Mouse (Mus musculus): ENCODE data around the gene Mrpl20. TPM values are rescaled to one million over a fixed set of nuclear protein-coding genes. Genes with fewer than 3 reads are reported as not detected.

Mrpl20 gene
- polyA plus RNA-seq, 1 experiment from 2014 or later = 175 TPM

GRCm38 (mm10) chr4:155803340-155804041 is 813 bp downstream of the Mrpl20 start:
- under 1% methylated on average over 58 of the region's 58 CpGs for WGBS
- H3K9me3 ChIP-seq (replicated peaks) = no peaks in the 10 kb centered on the region
- peak overlapping the region; percentile 69 for H3K4me2 ChIP-seq (replicated peaks)
- H3K4me3 ChIP-seq (replicated peaks) = peak overlapping the region; percentile 74
- peaks cover 21% of the 10 kb centered on the region for H3K4me1 ChIP-seq
- H3K27ac ChIP-seq (replicated peaks) = peak overlapping the region; percentile 71
- H3K9ac ChIP-seq = peak overlapping the region; percentile 74
- no peaks in the 10 kb centered on the region for H3K27me3 ChIP-seq
- peaks cover 23% of the 10 kb centered on the region for H3K36me3 ChIP-seq
- peak; percentile 96 for ATAC-seq (ENCODE audit: insufficient number of reproducible peaks, low FRiP score, low TSS enrichment, low read depth)

- Histone ChIP-seq H3K36me3 (peaks cover 48% of the 10 kb centered on the region), H3K27me3 (no peaks in the 10 kb centered on the region), H3K4me3 (replicated peaks) (no peak overlapping the region), H3K4me1 (peaks cover 25% of the 10 kb centered on the region), H3K9ac (no peak overlapping the region), H3K9me3 (replicated peaks) (no peaks in the 10 kb centered on the region), H3K27ac (replicated peaks) (no peak overlapping the region), H3K4me2 (replicated peaks) (no peak overlapping the region)
- no peak for ATAC-seq (ENCODE audit: insufficient number of reproducible peaks, low FRiP score, low TSS enrichment, low read depth)
- WGBS = 83% methylated on average over 3 of the region's 3 CpGs
Observed at GRCm38 (mm10) chr4:155807841-155808240, 5.2 kb downstream of the Mrpl20 start.

- Histone ChIP-seq H3K36me3 (peaks cover 72% of the 10 kb centered on the region), H3K9me3 (replicated peaks) (no peaks in the 10 kb centered on the region), H3K4me2 (replicated peaks) (peak within 1 kb of the TSS; percentile 79), H3K27me3 (no peaks in the 10 kb centered on the region), H3K4me1 (peaks cover 20% of the 10 kb centered on the region), H3K4me3 (replicated peaks) (peak within 1 kb of the TSS; percentile 100), H3K27ac (replicated peaks) (peak within 1 kb of the TSS; percentile 96), H3K9ac (peak within 1 kb of the TSS; percentile 100)
- under 1% methylated on average over 59 of the region's 60 CpGs for WGBS
- ATAC-seq (ENCODE audit: insufficient number of reproducible peaks, low FRiP score, low TSS enrichment, low read depth) = peak; percentile 100
Observed at GRCm38 (mm10) chr4:155811929-155812664, 9.4 kb downstream of the Mrpl20 start, which contains the start of gene Ccnl2. Ccnl2 (plus strand) TSS chr4:155812489.

DNA sequence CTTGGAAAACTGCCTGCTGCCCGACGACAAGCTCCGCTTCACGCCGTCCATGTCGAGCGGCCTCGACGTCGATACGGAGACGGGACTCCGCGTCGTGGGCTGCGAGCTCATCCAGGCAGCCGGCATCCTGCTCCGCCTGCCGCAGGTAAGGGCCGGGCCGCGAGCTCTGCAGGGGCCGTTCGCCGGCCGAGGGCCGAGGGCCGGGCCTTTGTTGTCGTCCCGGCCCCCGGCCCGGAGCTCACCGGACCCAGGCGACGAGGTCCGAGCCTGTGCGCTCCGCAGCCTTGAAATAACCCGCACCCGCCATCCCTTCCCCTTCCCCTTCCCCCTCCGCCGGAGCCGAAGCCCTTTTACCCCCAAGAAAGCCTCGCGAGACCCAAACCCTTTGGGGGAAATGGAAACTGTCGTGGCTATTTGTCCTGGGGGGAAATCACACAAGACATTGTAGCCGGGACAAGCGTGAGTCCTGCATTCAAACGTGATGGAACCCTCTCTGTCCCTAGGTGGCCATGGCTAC is 10.0 kb downstream of the Mrpl20 start:
- Histone ChIP-seq H3K27ac (replicated peaks) (peak overlapping the region; percentile 96), H3K27me3 (no peaks in the 10 kb centered on the region), H3K4me2 (replicated peaks) (peak overlapping the region; percentile 79), H3K9me3 (replicated peaks) (no peaks in the 10 kb centered on the region), H3K9ac (peak overlapping the region; percentile 100), H3K4me3 (replicated peaks) (peak overlapping the region; percentile 100), H3K36me3 (peaks cover 73% of the 10 kb centered on the region), H3K4me1 (peaks cover 20% of the 10 kb centered on the region)
- under 1% methylated on average over 48 of the region's 49 CpGs for WGBS
- peak; percentile 6; the same call in 1 of the 2 replicates for ATAC-seq (ENCODE audit: insufficient number of reproducible peaks, low FRiP score, low TSS enrichment, low read depth)

DNA sequence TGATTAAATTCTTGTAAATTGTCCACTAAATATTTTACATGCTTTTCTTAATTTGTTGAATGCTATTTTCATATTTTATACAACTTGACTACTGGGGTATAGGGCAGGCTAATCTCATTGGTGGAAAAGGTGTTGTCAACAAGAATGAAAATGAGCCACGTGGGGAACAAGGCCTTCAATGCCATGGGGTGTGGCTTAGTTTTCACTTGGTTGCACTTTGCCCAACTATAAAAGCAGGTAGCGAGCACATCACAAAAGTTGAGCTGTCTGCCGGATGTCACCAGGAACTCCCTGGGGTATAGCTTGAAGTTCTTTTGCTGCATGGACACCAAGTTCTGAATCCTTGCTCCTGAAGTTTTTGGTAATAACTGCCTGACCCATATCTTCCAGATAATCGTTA is 14.9 kb downstream of the Mrpl20 start:
- Histone ChIP-seq H3K9ac (no peak overlapping the region), H3K4me2 (replicated peaks) (no peak overlapping the region), H3K4me1 (peaks cover 13% of the 10 kb centered on the region), H3K36me3 (peaks cover 86% of the 10 kb centered on the region), H3K27ac (replicated peaks) (no peak overlapping the region), H3K9me3 (replicated peaks) (no peaks in the 10 kb centered on the region), H3K27me3 (no peaks in the 10 kb centered on the region), H3K4me3 (replicated peaks) (no peak overlapping the region)
- ATAC-seq (ENCODE audit: insufficient number of reproducible peaks, low FRiP score, low TSS enrichment, low read depth) = no peak
- 87% methylated on average over 4 of the region's 4 CpGs for WGBS

GRCm38 (mm10) chr4:155821025-155821424 is 18.3 kb downstream of the Mrpl20 start:
- Histone ChIP-seq H3K36me3 (peaks cover 94% of the 10 kb centered on the region), H3K27me3 (no peaks in the 10 kb centered on the region), H3K4me3 (replicated peaks) (no peak overlapping the region), H3K9me3 (replicated peaks) (no peaks in the 10 kb centered on the region), H3K4me1 (no peaks in the 10 kb centered on the region), H3K4me2 (replicated peaks) (no peak overlapping the region), H3K9ac (no peak overlapping the region), H3K27ac (replicated peaks) (no peak overlapping the region)
- ATAC-seq (ENCODE audit: insufficient number of reproducible peaks, low FRiP score, low TSS enrichment, low read depth) = no peak
- WGBS = 78% methylated on average over 7 of the region's 7 CpGs

DNA sequence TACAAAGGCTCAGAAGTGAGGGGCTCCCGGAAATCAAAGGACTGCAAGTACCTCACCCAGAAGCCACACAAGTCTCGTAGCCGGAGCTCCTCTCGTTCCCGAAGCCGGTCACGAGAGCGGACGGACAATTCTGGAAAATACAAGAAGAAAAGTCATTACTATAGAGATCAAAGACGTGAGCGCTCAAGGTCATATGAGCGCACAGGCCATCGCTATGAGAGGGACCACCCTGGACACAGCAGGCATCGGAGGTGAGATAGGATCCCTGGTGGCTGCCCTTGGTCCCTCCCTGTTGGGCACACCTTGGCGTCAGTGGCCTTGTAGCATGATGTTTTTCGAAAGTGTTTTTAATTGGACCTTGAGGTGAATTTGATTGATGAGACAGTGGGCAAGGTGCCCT is 20.8 kb downstream of the Mrpl20 start:
- Histone ChIP-seq H3K9ac (no peak overlapping the region), H3K4me2 (replicated peaks) (no peak overlapping the region), H3K9me3 (replicated peaks) (no peaks in the 10 kb centered on the region), H3K36me3 (peaks cover 87% of the 10 kb centered on the region), H3K4me3 (replicated peaks) (no peak overlapping the region), H3K27me3 (no peaks in the 10 kb centered on the region), H3K4me1 (no peaks in the 10 kb centered on the region), H3K27ac (replicated peaks) (no peak overlapping the region)
- 94% methylated on average over 16 of the region's 16 CpGs for WGBS
- ATAC-seq (ENCODE audit: insufficient number of reproducible peaks, low FRiP score, low TSS enrichment, low read depth) = no peak

GRCm38 (mm10) chr4:155829866-155830265 is 27.2 kb downstream of the Mrpl20 start:
- no peaks in the 10 kb centered on the region for H3K27me3 ChIP-seq
- peaks cover 29% of the 10 kb centered on the region for H3K4me1 ChIP-seq
- H3K4me3 ChIP-seq (replicated peaks) = no peak overlapping the region
- H3K27ac ChIP-seq (replicated peaks) = no peak overlapping the region
- no peak for ATAC-seq (ENCODE audit: insufficient number of reproducible peaks, low FRiP score, low TSS enrichment, low read depth)
- peaks cover 34% of the 10 kb centered on the region for H3K36me3 ChIP-seq
- no peak overlapping the region for H3K9ac ChIP-seq
- H3K9me3 ChIP-seq (replicated peaks) = no peaks in the 10 kb centered on the region
- no peak overlapping the region for H3K4me2 ChIP-seq (replicated peaks)
- WGBS = 83% methylated on average over 4 of the region's 4 CpGs

GRCm38 (mm10) chr4:155830596-155830995 is 27.9 kb downstream of the Mrpl20 start:
- Histone ChIP-seq H3K36me3 (peaks cover 27% of the 10 kb centered on the region), H3K4me2 (replicated peaks) (peak overlapping the region; percentile 78), H3K9me3 (replicated peaks) (no peaks in the 10 kb centered on the region), H3K27me3 (no peaks in the 10 kb centered on the region), H3K4me1 (peaks cover 29% of the 10 kb centered on the region), H3K4me3 (replicated peaks) (peak overlapping the region; percentile 67), H3K27ac (replicated peaks) (peak overlapping the region; percentile 93), H3K9ac (no peak overlapping the region)
- ATAC-seq (ENCODE audit: insufficient number of reproducible peaks, low FRiP score, low TSS enrichment, low read depth) = no peak
- WGBS = 50% methylated on average over 8 of the region's 8 CpGs

DNA sequence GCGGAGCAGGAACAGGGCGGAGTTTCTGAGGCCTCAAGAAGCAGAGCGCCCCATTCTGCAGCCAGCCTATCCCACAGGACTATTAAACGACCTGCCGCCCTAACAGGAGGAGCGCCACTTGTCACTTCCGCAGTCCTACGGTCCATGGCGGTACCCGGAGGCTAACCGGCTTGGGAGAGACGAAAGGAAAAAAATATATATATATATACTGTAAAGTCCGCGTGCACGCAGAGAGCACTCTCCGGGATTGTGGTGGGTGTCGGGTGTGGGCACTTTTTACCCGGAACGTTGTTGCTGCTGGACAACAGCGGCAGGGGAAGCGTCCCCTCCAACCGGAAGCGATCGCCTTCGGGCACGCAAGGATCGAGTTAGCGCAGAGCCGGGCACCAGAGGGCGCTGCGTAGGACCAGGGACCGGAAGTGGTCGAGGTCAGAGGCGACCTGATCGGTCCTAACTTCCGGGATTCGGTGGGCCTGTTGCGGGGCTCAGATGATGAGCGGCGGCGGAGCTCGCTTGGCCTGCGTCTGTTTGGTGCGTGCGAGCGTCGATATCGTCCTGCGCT is 28.6 kb downstream of the Mrpl20 start, which contains the start of gene Aurkaip1:
Gene Aurkaip1, plus strand, starts transcription at position 68 of the 562 bp plus-strand sequence.
- no peaks in the 10 kb centered on the region for H3K9me3 ChIP-seq (replicated peaks)
- H3K27ac ChIP-seq (replicated peaks) = peak within 1 kb of the TSS; percentile 93
- H3K36me3 ChIP-seq = peaks cover 24% of the 10 kb centered on the region
- under 1% methylated on average over 49 of the region's 49 CpGs for WGBS
- H3K4me3 ChIP-seq (replicated peaks) = peak within 1 kb of the TSS; percentile 67
- peak within 1 kb of the TSS; percentile 78 for H3K9ac ChIP-seq
- peak; percentile 92 for ATAC-seq (ENCODE audit: insufficient number of reproducible peaks, low FRiP score, low TSS enrichment, low read depth)
- peak within 1 kb of the TSS; percentile 78 for H3K4me2 ChIP-seq (replicated peaks)
- peaks cover 29% of the 10 kb centered on the region for H3K4me1 ChIP-seq
- H3K27me3 ChIP-seq = no peaks in the 10 kb centered on the region

DNA sequence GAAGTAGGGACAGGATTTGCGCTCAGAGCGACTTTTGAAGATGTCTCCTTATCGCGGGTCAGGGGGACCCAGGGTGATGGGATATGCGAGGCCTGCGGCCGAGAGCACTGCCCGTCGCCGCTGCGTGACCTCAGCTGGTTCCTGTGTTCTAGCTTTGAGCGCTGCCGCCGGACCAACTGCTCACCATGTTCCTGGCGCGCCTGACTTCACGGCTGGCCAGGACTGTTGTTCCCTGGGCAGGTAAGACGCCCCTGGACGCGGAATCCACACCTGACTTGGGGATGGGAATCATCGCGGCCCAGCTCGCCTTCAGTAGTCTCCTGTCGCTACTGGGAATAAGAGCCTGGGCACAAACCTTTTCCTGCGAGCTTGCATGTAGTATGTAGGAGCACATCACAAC is 29.2 kb downstream of the Mrpl20 start:
- no peaks in the 10 kb centered on the region for H3K9me3 ChIP-seq (replicated peaks)
- peak overlapping the region; percentile 93 for H3K27ac ChIP-seq (replicated peaks)
- WGBS = under 1% methylated on average over 25 of the region's 25 CpGs
- H3K36me3 ChIP-seq = peaks cover 19% of the 10 kb centered on the region
- ATAC-seq (ENCODE audit: insufficient number of reproducible peaks, low FRiP score, low TSS enrichment, low read depth) = no peak
- no peaks in the 10 kb centered on the region for H3K27me3 ChIP-seq
- H3K4me3 ChIP-seq (replicated peaks) = peak overlapping the region; percentile 67
- H3K4me2 ChIP-seq (replicated peaks) = peak overlapping the region; percentile 78
- peaks cover 29% of the 10 kb centered on the region for H3K4me1 ChIP-seq
- H3K9ac ChIP-seq = peak overlapping the region; percentile 78

All from embryonic facial prominence, embryonic 15.5 days (tissue).